In the genomic region with DNA sequence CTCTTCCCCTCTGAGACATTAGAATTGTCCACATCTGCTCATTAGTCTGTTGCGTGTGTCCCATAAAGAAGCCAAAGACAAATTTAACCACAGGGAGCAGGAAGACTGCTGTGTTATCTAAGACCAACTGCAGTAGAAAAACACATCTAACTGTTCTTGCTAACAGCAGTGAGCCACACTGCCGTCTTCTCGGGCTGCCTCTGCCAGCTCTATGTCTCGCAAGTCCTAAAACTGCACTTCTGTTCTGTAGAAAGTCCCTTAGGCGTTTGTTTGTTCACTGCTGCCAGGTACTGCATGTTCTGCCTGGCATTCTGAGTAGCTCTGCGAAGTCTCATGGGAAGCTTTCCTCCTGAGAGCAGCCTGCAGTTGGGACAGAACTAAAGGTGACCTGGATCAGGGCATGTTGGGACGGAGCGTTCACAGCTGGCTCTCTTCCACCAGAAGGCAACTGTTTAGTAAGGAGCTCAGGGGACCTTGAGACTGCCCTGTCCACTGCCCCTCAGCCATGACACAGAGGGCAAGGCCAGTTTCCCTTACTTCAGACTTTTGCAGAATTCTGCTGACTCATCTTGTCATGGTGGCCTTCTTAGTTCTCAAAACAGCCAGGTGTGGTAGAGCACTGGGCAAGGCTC, we compare ENCODE assay signal across 9 mouse cellular contexts.
DNase-seq lines count a peak whose midpoint lies in the region; ATAC-seq and TF ChIP-seq lines count a peak whose summit lies in the region.
"Had no signal": no experiment of that assay in that cellular context is flagged by ENCODE, and none has a peak within 500 bp of the region (broad histone marks: within the 10 kb centered on the region; RNA-seq: fewer than 3 reads in every experiment).

No protein-coding gene starts in this region.

- H3K27me3 ChIP-seq in kidney, adult 2 months (replicated peaks; ENCODE audit: control insufficient read depth, insufficient read depth, low read length) = no peaks in the 10 kb centered on the region
- H3K27me3 ChIP-seq in kidney, embryonic 15.5 days = no peaks in the 10 kb centered on the region
- no peaks in the 10 kb centered on the region for H3K27me3 ChIP-seq in stomach, postnatal 0 days (ENCODE audit: control insufficient read depth, insufficient read depth, low read length)
- H3K27me3 ChIP-seq: intestine, embryonic 15.5 days had no signal

- no peak for ATAC-seq in kidney, embryonic 15.5 days (replicated peaks; ENCODE audit: low FRiP score)
- ATAC-seq in stomach, postnatal 0 days (ENCODE audit: low FRiP score, low TSS enrichment) = no peak
- ATAC-seq in monocyte, adult 5-6 weeks (replicated peaks; ENCODE audit: insufficient number of reproducible peaks, low FRiP score, low TSS enrichment, poor library complexity, severe bottlenecking) = no peak
- ATAC-seq: intestine, embryonic 15.5 days; liver, postnatal 0 days had no signal

- H3K4me2 ChIP-seq in kidney, embryonic 15.5 days = no peak overlapping the region
- H3K4me2 ChIP-seq in stomach, postnatal 0 days (replicated peaks; ENCODE audit: low read depth) = no peak overlapping the region
- H3K4me2 ChIP-seq: intestine, embryonic 15.5 days had no signal

- no peak overlapping the region for H3K4me3 ChIP-seq in kidney, adult 2 months (ENCODE audit: insufficient read depth, low read depth, low read length)
- H3K4me3 ChIP-seq in kidney, embryonic 15.5 days (replicated peaks) = no peak overlapping the region
- H3K4me3 ChIP-seq in ES-E14 (ENCODE audit: insufficient read depth in 1 of 2, low read depth in 1 of 2, low read length in 2 of 2, poor library complexity in 1 of 2, severe bottlenecking in 1 of 2) = no peak overlapping the region
- H3K4me3 ChIP-seq in stomach, postnatal 0 days (ENCODE audit: low read depth, low read length) = no peak overlapping the region
- H3K4me3 ChIP-seq: intestine, embryonic 15.5 days had no signal

- peak; percentile 80 for DNase-seq in kidney, adult 2 months
- no peak for DNase-seq in ES-E14 (ENCODE audit: low read depth, low spot score)
- peak; percentile 58 to 63 for DNase-seq in adrenal gland, postnatal 36 days
- DNase-seq in kidney, adult 9 months = peak; percentile 82
- DNase-seq in stomach, postnatal 0 days (ENCODE audit: low spot score) = no peak
- DNase-seq: liver, postnatal 0 days had no signal

- TF ChIP-seq POLR2A in kidney, adult 2 months (IDR thresholded peaks at IDR 0.05; ENCODE audit: low read depth, low read length) = no peak

- H3K9me3 ChIP-seq in kidney, embryonic 15.5 days (replicated peaks) = no peaks in the 10 kb centered on the region
- no peaks in the 10 kb centered on the region for H3K9me3 ChIP-seq in ES-E14 (ENCODE audit: control insufficient read depth, insufficient read depth, low read depth, low read length)
- H3K9me3 ChIP-seq in stomach, postnatal 0 days (ENCODE audit: control insufficient read depth, low read length) = no peaks in the 10 kb centered on the region
- H3K9me3 ChIP-seq: intestine, embryonic 15.5 days had no signal

- 50% methylated on average over 8 of the region's 8 CpGs for WGBS in kidney, adult 2 months
- 76% methylated on average over 8 of the region's 8 CpGs for WGBS in kidney, embryonic 15.5 days
- 55% methylated on average over 8 of the region's 8 CpGs for WGBS in stomach, postnatal 0 days

- peaks cover 5% of the 10 kb centered on the region; the same call in 1 of the 2 replicates for H3K4me1 ChIP-seq in kidney, adult 2 months (ENCODE audit: control insufficient read depth, insufficient read depth, low read length)
- H3K4me1 ChIP-seq in kidney, embryonic 15.5 days = no peaks in the 10 kb centered on the region
- no peaks in the 10 kb centered on the region for H3K4me1 ChIP-seq in ES-E14 (ENCODE audit: control insufficient read depth in 2 of 2, insufficient read depth in 2 of 2, low read length in 2 of 2, poor library complexity in 1 of 2)
- no peaks in the 10 kb centered on the region for H3K4me1 ChIP-seq in stomach, postnatal 0 days (replicated peaks; ENCODE audit: control insufficient read depth, insufficient read depth)
- H3K4me1 ChIP-seq: intestine, embryonic 15.5 days had no signal

- no peaks in the 10 kb centered on the region for H3K36me3 ChIP-seq in kidney, adult 2 months (ENCODE audit: control insufficient read depth, insufficient read depth, low read length)
- no peaks in the 10 kb centered on the region for H3K36me3 ChIP-seq in kidney, embryonic 15.5 days
- no peaks in the 10 kb centered on the region for H3K36me3 ChIP-seq in ES-E14 (ENCODE audit: control insufficient read depth, insufficient read depth, low read length, poor library complexity, severe bottlenecking)
- no peaks in the 10 kb centered on the region for H3K36me3 ChIP-seq in stomach, postnatal 0 days (ENCODE audit: control insufficient read depth, insufficient read depth, low read length)
- H3K36me3 ChIP-seq: intestine, embryonic 15.5 days had no signal

- no peak for TF ChIP-seq CTCF in kidney, adult 2 months (conservative IDR thresholded peaks at IDR 0.05; ENCODE audit: insufficient read depth, insufficient read length, low read depth, low read length)
- TF ChIP-seq CTCF in stomach, postnatal 0 days (IDR thresholded peaks at IDR 0.05; ENCODE audit: low read depth) = no peak

- in situ Hi-C loops in ES-E14 (cut with MboI; ENCODE audit: low sequenced_read_pairs in 2 of 2, unreplicated experiment in 2 of 2) = no loop called here

- H3K9ac ChIP-seq in kidney, embryonic 15.5 days = no peak overlapping the region
- no peak overlapping the region for H3K9ac ChIP-seq in ES-E14 (ENCODE audit: insufficient read depth, low read depth, low read length, poor library complexity, severe bottlenecking)
- no peak overlapping the region for H3K9ac ChIP-seq in stomach, postnatal 0 days (ENCODE audit: low read length)
- H3K9ac ChIP-seq: intestine, embryonic 15.5 days; liver, postnatal 0 days had no signal

- H3K27ac ChIP-seq in kidney, adult 2 months (ENCODE audit: insufficient read depth, low read depth, low read length) = peak overlapping the region; percentile 80
- H3K27ac ChIP-seq in kidney, embryonic 15.5 days = no peak overlapping the region
- no peak overlapping the region for H3K27ac ChIP-seq in ES-E14 (ENCODE audit: insufficient read depth, low read depth, low read length, poor library complexity, severe bottlenecking)
- no peak overlapping the region for H3K27ac ChIP-seq in stomach, postnatal 0 days (replicated peaks)
- H3K27ac ChIP-seq: intestine, embryonic 15.5 days had no signal

- no peak for TF ChIP-seq EP300 in stomach, postnatal 0 days (optimal IDR thresholded peaks at IDR 0.05)

TF ChIP-seq in ES-E14, 5 proteins besides CTCF, POLR2A, EP300 and RAD21:
- peak; percentile 58; the same call in 1 of the 2 replicates for TF ChIP-seq MAFK (IDR thresholded peaks at IDR 0.05; ENCODE audit: insufficient read depth, low read depth, low read length)
- TF ChIP-seq CHD2 (IDR thresholded peaks at IDR 0.05; ENCODE audit: low read depth, low read length) = no peak

Comparison
In these comparisons a context has a peak if more than half of its experiments do, and no peak if none do; other contexts are left out.
1. DNase-seq: peak in kidney, adult 2 months (single experiment), adrenal gland, postnatal 36 days (2 of 2) and kidney, adult 9 months (single experiment); none in ES-E14 (single experiment) and stomach, postnatal 0 days (single experiment).